Mouse (Mus musculus) intestine, embryonic 16.5 days (tissue): ENCODE results near the gene Reln. TPM values are rescaled to one million over a fixed set of nuclear protein-coding genes. Genes with fewer than 3 reads are reported as not detected.

Experiments used
- ATAC-seq: fragments of 200-750 bp; cut with Nextera tagmentation; 2 replicates; pipeline ENCODE4 v1.8.0; 2017; ENCODE audit warnings: moderate TSS enrichment, moderate library complexity
- H3K27ac ChIP-seq: fragments of 300-500 bp; sonication (generic); 2 replicates; pipeline ENCODE4 v1.5.1; 2014; ENCODE audit warnings: mild to moderate bottlenecking, low read length
- H3K27me3 ChIP-seq: fragments of 300-500 bp; sonication (generic); replicated peaks from 2 replicates; pipeline ENCODE4 v1.6.1; 2014; ENCODE audit warnings: low read length, control low read depth, mixed read lengths; ENCODE audit not compliant: control insufficient read depth, insufficient read depth
- H3K36me3 ChIP-seq: fragments of 300-500 bp; sonication (generic); 2 replicates; pipeline ENCODE4 v1.6.1; 2014; ENCODE audit warnings: low read length, control low read depth; ENCODE audit not compliant: control insufficient read depth, insufficient read depth
- H3K4me1 ChIP-seq: fragments of 300-500 bp; sonication (generic); 2 replicates; pipeline ENCODE4 v1.6.1; 2014; ENCODE audit warnings: low read length, control low read depth, mixed read lengths; ENCODE audit not compliant: control insufficient read depth, insufficient read depth
- H3K4me2 ChIP-seq: fragments of 300-500 bp; sonication (generic); 2 replicates; pipeline ENCODE4 v1.6.1; 2014; ENCODE audit warnings: low read depth, low read length, control low read depth
- H3K4me3 ChIP-seq: fragments of 300-500 bp; sonication (generic); 2 replicates; pipeline ENCODE4 v1.5.1; 2014; ENCODE audit warnings: mild to moderate bottlenecking, low read length
- H3K9ac ChIP-seq: fragments of 300-500 bp; sonication (generic); 2 replicates; pipeline ENCODE4 v1.6.1; 2014; ENCODE audit warnings: low read depth, low read length
- H3K9me3 ChIP-seq: fragments of 300-500 bp; sonication (generic); 2 replicates; pipeline ENCODE4 v1.6.1; 2016; ENCODE audit warnings: low read length, control low read depth; ENCODE audit not compliant: control insufficient read depth
- WGBS: fragments of 180-500 bp; shearing (Covaris S2); extraction: QIAGEN DNeasy Blood & Tissue Kit; methylation state at CpG from one replicate; pipeline ENCODE4 v1.1.7; 2014; 5-methylcytosine and 5-hydroxymethylcytosine counted together
- polyA plus RNA-seq: library from polyadenylated mRNA; unstranded; fragments of >200 nt; fragmentation: Nextera tagmentation; extraction: Ambion mirVana; gene quantifications from 2 replicates; pipeline ENCODE4 v1.2.1, GENCODE M21; 2015

Reln gene
- polyA plus RNA-seq, 1 experiment from 2014 or later: 2.0 TPM

DNA sequence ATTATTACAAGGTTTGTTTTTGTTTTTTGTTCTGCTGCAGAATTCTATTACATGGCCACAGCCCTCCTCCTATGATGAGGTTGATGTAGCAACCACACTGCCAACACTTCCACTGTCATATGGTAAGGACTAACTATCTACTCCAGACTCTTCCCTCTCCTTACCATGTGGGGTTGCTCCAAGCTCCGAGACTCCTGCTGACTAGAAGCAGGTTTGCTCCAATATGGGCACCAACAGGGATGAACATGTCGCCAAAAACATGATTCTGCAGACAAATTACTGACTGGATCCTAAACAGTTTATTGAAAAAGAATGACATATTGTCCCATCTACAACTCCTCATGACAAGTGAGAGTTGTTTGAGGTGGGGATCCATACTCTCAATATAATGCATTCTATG, 28.5 kb downstream of the Reln start:
- H3K27ac ChIP-seq: no peak overlapping the region
- 75% methylated on average over 2 of the region's 2 CpGs for WGBS
- no peaks in the 10 kb centered on the region for H3K4me1 ChIP-seq
- H3K9ac ChIP-seq: no peak overlapping the region
- no peaks in the 10 kb centered on the region for H3K9me3 ChIP-seq
- H3K27me3 ChIP-seq: no peaks in the 10 kb centered on the region
- H3K4me2 ChIP-seq: no peak overlapping the region
- ATAC-seq: no peak
- no peak overlapping the region for H3K4me3 ChIP-seq
- no peaks in the 10 kb centered on the region for H3K36me3 ChIP-seq

GRCm38 (mm10) chr5:22312995-22313394, 31.5 kb downstream of the Reln start:
- H3K27ac ChIP-seq: no peak overlapping the region
- no peaks in the 10 kb centered on the region for H3K9me3 ChIP-seq
- no peak for ATAC-seq
- H3K4me1 ChIP-seq: no peaks in the 10 kb centered on the region
- H3K27me3 ChIP-seq: no peaks in the 10 kb centered on the region
- H3K9ac ChIP-seq: no peak overlapping the region
- H3K4me3 ChIP-seq: no peak overlapping the region
- H3K36me3 ChIP-seq: no peaks in the 10 kb centered on the region
- H3K4me2 ChIP-seq: no peak overlapping the region
- WGBS: 81% methylated on average over 10 of the region's 10 CpGs

DNA sequence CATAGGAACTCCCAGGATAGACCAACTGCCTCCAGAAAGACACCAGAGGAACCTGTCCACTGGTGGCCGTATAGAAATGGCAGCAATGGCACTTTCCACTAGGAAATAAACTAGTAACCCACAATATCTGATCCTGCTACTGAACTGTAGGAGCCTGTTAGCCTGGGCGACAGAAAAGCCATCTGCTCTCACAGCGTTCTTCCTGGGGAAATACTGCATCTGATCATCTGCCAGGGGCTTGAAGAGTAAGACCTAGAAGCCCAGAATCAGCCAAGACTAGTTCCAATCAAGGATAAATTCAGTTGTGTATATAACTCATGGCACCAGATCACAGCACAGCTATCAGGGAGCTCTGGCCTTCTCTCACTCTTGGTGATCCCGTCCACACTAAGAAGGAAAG, 33.5 kb downstream of the Reln start:
- no peaks in the 10 kb centered on the region for H3K9me3 ChIP-seq

DNA sequence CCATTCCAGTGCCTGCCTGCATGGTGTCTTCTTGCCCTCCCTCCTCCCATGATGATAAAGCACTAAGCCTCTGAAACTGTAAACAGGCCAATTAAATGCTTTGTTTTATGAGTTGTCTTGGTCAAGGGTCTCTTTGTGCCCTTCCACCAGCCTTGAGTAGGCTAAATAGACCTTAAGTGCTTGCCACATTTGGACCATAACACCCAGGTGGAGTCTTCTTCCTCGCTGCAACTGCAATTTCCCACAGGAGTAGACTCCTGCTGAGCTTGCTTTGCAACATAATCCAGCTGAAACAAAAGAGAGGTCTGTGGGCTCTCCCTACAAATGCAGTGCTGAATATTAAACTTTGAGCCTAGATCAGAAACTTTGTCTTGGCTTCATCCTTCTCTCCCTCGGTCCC, 35.5 kb downstream of the Reln start:
- no peak for ATAC-seq
- no peak overlapping the region for H3K4me3 ChIP-seq
- H3K4me2 ChIP-seq: no peak overlapping the region
- H3K9me3 ChIP-seq: no peaks in the 10 kb centered on the region
- no peaks in the 10 kb centered on the region for H3K4me1 ChIP-seq
- H3K27ac ChIP-seq: no peak overlapping the region
- no peak overlapping the region for H3K9ac ChIP-seq
- no peaks in the 10 kb centered on the region for H3K36me3 ChIP-seq
- H3K27me3 ChIP-seq: no peaks in the 10 kb centered on the region
- 42% methylated on average over 2 of the region's 2 CpGs for WGBS

More for the DNA sequence above, 33.5 kb downstream of the Reln start:
- Histone ChIP-seq H3K27ac (no peak overlapping the region), H3K4me1 (no peaks in the 10 kb centered on the region), H3K9ac (no peak overlapping the region), H3K36me3 (no peaks in the 10 kb centered on the region), H3K4me3 (no peak overlapping the region), H3K27me3 (no peaks in the 10 kb centered on the region), H3K4me2 (no peak overlapping the region)
- 90% methylated on average over 4 of the region's 4 CpGs for WGBS
- no peak for ATAC-seq

- no peak for ATAC-seq
- Histone ChIP-seq H3K4me3 (no peak overlapping the region), H3K27me3 (no peaks in the 10 kb centered on the region), H3K27ac (no peak overlapping the region), H3K9ac (no peak overlapping the region), H3K36me3 (no peaks in the 10 kb centered on the region), H3K9me3 (no peaks in the 10 kb centered on the region), H3K4me2 (no peak overlapping the region), H3K4me1 (no peaks in the 10 kb centered on the region)
- 59% methylated on average over 4 of the region's 4 CpGs for WGBS
These were observed 36.6 kb downstream of the Reln start for GRCm38 (mm10) chr5:22307853-22308252.

DNA sequence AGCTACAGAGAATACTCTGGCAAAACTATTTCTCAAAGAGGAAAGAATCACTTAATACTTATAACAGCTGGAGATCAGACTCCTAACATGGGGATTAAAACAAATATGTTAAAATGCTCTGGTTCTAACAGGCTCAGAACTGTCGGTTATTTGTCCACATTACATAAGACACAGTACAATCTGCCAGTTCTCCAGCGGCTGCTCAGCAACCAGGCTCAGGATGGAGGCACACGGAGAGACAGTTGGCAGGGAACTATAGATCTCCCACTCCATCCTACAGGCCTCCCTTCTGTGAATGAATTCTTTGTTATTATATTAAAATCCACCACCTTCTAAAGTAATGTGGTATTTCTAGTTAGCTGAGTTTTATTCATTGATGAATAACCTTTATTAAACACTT, 37.4 kb downstream of the Reln start:
- no peaks in the 10 kb centered on the region for H3K4me1 ChIP-seq
- H3K4me3 ChIP-seq: no peak overlapping the region
- H3K27me3 ChIP-seq: no peaks in the 10 kb centered on the region
- H3K27ac ChIP-seq: no peak overlapping the region
- no peaks in the 10 kb centered on the region for H3K36me3 ChIP-seq
- no peak overlapping the region for H3K9ac ChIP-seq
- H3K4me2 ChIP-seq: no peak overlapping the region
- H3K9me3 ChIP-seq: no peaks in the 10 kb centered on the region
- 60% methylated on average over 3 of the region's 3 CpGs for WGBS
- no peak for ATAC-seq

DNA sequence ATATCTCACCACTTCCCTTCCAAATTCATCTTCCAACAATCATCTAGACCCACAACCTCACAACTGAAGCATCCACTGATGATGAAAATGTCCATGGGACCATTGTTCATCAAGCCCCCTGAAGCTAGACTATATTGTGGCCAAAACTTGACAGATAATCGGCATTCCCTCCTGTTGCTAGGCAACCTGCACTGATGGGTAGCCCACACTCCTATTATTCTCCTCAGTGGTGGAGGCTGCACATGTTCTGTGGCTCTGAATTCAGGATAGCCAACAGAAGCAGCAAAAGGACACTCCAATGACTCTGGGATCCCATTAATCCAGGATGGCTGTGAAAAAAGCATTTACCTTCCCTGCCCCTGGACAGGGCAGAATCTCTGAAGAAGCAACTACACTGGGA, 40.8 kb downstream of the Reln start:
- Histone ChIP-seq H3K36me3 (no peaks in the 10 kb centered on the region), H3K4me3 (no peak overlapping the region), H3K4me1 (no peaks in the 10 kb centered on the region), H3K4me2 (no peak overlapping the region), H3K9ac (no peak overlapping the region), H3K9me3 (no peaks in the 10 kb centered on the region), H3K27ac (no peak overlapping the region), H3K27me3 (no peaks in the 10 kb centered on the region)
- no peak for ATAC-seq
- 58% methylated on average over 1 of the region's 1 CpGs for WGBS

DNA sequence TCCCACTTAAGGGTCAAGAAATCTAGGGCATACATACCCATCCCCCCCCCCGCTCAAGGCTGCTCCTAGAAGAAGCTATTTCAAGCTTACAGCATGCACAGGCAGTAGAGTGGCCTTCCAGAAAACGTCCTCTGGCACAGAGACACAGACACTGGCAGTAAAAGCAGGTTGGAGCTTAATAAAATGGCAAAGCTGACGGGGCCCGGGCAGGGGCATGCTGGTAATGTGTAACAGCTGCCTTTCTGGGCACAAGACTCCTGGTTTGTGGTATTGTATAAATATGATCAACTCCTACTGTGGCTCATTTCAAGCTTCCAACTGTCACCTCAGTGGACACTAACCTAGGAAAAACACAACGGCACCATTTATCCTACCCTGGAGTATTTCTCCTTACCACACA, 42.2 kb downstream of the Reln start:
- ATAC-seq: no peak
- no peaks in the 10 kb centered on the region for H3K36me3 ChIP-seq
- no peaks in the 10 kb centered on the region for H3K4me1 ChIP-seq
- H3K4me2 ChIP-seq: no peak overlapping the region
- H3K27ac ChIP-seq: no peak overlapping the region
- no peak overlapping the region for H3K4me3 ChIP-seq
- H3K27me3 ChIP-seq: no peaks in the 10 kb centered on the region
- WGBS: 76% methylated on average over 5 of the region's 5 CpGs
- no peak overlapping the region for H3K9ac ChIP-seq
- no peaks in the 10 kb centered on the region for H3K9me3 ChIP-seq

DNA sequence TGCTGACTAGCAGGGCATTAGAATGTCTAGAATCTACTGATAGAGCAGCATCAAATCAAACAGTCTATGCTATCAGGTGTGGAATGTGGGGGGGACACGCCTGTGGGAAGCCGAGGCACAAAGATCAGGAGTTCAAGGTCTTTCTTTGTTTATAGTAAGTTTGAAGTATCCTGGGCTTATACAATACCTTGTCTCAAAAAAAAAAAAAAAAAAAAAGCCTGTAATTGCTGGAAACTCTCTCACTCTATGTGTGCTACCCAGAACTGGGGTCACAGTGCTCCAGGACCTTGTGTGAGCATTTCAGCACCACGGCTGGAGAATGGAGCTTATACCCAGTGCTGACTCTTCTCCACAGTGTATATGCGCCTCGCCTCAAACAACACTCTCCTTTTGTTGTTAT, 43.7 kb downstream of the Reln start:
- Histone ChIP-seq H3K4me3 (no peak overlapping the region), H3K9ac (no peak overlapping the region), H3K36me3 (no peaks in the 10 kb centered on the region), H3K4me2 (no peak overlapping the region), H3K27ac (no peak overlapping the region), H3K9me3 (no peaks in the 10 kb centered on the region), H3K4me1 (no peaks in the 10 kb centered on the region), H3K27me3 (no peaks in the 10 kb centered on the region)
- no peak for ATAC-seq
- 74% methylated on average over 5 of the region's 5 CpGs for WGBS

DNA sequence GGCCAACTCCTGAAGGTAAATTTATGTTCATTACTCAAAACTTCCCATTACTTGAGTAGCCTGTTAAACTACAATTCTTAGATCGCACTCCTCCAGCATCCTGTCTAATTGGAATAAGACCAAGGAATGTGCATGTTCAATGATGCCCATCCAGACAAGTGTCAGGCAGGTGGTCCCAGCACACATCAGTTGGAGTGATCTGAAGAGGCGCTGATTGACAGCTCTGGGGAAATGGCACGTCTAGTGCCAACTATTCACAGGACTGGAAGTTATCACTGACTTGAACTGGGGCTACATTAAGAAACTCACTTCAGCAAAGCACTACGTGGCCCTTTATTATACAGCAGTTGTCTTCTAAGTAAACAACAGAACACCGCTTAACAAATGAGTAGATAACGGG, 44.5 kb downstream of the Reln start:
- 76% methylated on average over 6 of the region's 6 CpGs for WGBS
- no peak overlapping the region for H3K9ac ChIP-seq
- H3K4me2 ChIP-seq: no peak overlapping the region
- no peaks in the 10 kb centered on the region for H3K27me3 ChIP-seq
- H3K9me3 ChIP-seq: no peaks in the 10 kb centered on the region
- ATAC-seq: no peak
- H3K36me3 ChIP-seq: no peaks in the 10 kb centered on the region
- no peaks in the 10 kb centered on the region for H3K4me1 ChIP-seq
- H3K4me3 ChIP-seq: no peak overlapping the region
- H3K27ac ChIP-seq: no peak overlapping the region
